Mouse (Mus musculus) small intestine, adult 2 months (tissue): ENCODE data around the gene Prpf8.

Experiments used
- CTCF ChIP-seq: fragments of 200-500 bp; IDR thresholded peaks from 2 replicates; pipeline ENCODE4 v1.5.1; 2012; ENCODE audit warnings: low read depth, mild to moderate bottlenecking, control low read depth, inconsistent platforms, low read length, moderate library complexity, mixed read lengths; ENCODE audit not compliant: insufficient replicate concordance, insufficient read length; ENCODE audit errors: extremely low read depth
- POLR2A ChIP-seq: fragments of 200-500 bp; IDR thresholded peaks from 2 replicates; pipeline ENCODE4 v1.6.1; 2012; ENCODE audit warnings: low read depth, mild to moderate bottlenecking, control low read depth, inconsistent platforms, low read length, moderate library complexity

DNA sequence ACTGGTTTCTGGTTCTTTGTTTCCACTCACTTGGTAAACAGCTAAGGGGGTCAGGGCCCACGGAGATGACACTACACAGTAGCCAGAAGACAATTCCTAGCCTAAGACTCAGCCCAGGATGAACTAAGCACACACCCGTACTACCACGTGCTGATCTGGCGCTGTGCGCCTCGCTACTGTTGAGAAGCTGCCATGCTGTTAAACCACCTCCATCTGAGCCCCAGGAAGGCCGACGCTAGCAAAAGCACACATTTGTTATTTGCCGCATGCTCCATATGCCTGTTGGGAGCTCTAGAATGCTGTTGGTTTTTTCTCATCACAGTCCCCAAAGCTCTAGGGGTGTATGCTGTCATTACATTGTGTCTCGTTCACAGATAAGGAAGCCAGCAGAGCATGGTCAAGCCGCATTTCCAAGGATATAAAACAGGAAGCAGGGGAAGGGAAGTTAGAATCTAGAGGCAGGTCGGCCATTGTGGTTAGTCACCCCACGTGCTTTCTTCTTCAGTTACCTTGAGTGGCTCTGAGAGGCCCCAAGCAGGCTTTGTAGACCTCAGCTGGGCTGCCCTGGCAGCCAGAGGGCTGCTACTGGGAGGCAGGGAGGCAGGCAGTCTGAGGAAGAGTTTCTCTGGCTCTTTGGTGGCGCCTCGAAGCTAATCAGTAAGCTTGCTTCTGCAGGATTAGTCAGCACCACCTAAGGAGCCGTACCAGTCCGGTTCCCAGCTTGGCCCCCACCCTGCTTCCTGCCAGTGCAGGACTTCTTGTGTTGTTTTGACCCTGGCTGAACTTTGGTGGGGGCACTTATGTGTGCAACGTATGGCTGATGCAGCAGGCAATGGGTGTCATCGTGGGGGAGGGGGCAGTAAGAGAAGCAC lies 54.3 kb downstream of the Prpf8 start:
- no peak for TF ChIP-seq CTCF
- TF ChIP-seq POLR2A: no peak
